Mouse (Mus musculus) heart, postnatal 14 days (tissue): ENCODE measurements around the gene Klk14. TPM values are rescaled to one million over a fixed set of nuclear protein-coding genes. Genes with fewer than 3 reads are reported as not detected.
"Not testable (repeated sequence)": the region's sequence is repeated elsewhere in the genome, so short reads cannot be mapped to it uniquely, and the experiment has no call there.

Experiments used
- DNase-seq, 2 experiments: peaks; one replicate each; pipeline ENCODE4 v3.0.0; 2021 to 2022
- intact Hi-C: fragments of 180-260 bp; cut with DNase I; formaldehyde crosslinking; loops from one replicate; pipeline ENCODE4 v1.15.1; 2025
- long read RNA-seq, 2 experiments: library from polyadenylated mRNA; stranded (forward); transcript quantifications; one replicate each; pipeline ENCODE4 v2.0.0; 2021
- total RNA-seq, 2 experiments: library from RNA; stranded (reverse); gene quantifications; 2 replicates each; pipeline ENCODE4 v1.2.3; 2021

Klk14 gene
- total RNA-seq, result not detected
- long read RNA-seq, experiment 1, result 0 reads
- long read RNA-seq, experiment 2, result 0 reads

- intact Hi-C loops, result no loop called here
- DNase-seq, result no peak
These were observed at the start of gene Klk14 for GRCm38 (mm10) chr7:43690118-43690517. TSS of gene Klk14 (plus strand) at chr7:43690418.

- intact Hi-C loops, result no loop called here
- DNase-seq, result no peak
These were observed 47.6 kb upstream of the Klk14 start for GRCm38 (mm10) chr7:43642587-43642986.

GRCm38 (mm10) chr7:43643046-43643652, 47.1 kb upstream of the Klk14 start:
- intact Hi-C loops, result no loop called here
- DNase-seq, result no peak

GRCm38 (mm10) chr7:43652683-43653082, 37.5 kb upstream of the Klk14 start:
- DNase-seq, result no peak
- intact Hi-C loops, result no loop called here

GRCm38 (mm10) chr7:43654519-43654918, 35.7 kb upstream of the Klk14 start:
- intact Hi-C loops, result no loop called here
- DNase-seq, result no peak

- intact Hi-C loops, result no loop called here
- no peak for DNase-seq
These were observed 34.0 kb upstream of the Klk14 start for GRCm38 (mm10) chr7:43656232-43656631.

- DNase-seq, result no peak
- intact Hi-C loops, result no loop called here
These were observed 30.2 kb upstream of the Klk14 start, which contains the start of gene Siglece for GRCm38 (mm10) chr7:43660002-43660401. TSS of gene Siglece (minus strand) at chr7:43660161.

GRCm38 (mm10) chr7:43662804-43663203, 27.4 kb upstream of the Klk14 start:
- intact Hi-C loops, result no loop called here
- no peak for DNase-seq

GRCm38 (mm10) chr7:43667221-43667620, 23.0 kb upstream of the Klk14 start:
- DNase-seq, intact Hi-C loops: not testable (repeated sequence)

- intact Hi-C loops, result no loop called here
- peak in 1 of 2 experiments; percentile 24 for DNase-seq
These were observed 21.6 kb upstream of the Klk14 start for GRCm38 (mm10) chr7:43668582-43668981.

GRCm38 (mm10) chr7:43671064-43671808, 19.0 kb upstream of the Klk14 start:
- DNase-seq, result no peak

GRCm38 (mm10) chr7:43671809-43672580, 18.2 kb upstream of the Klk14 start, which contains the start of gene Ctu1:
TSS of gene Ctu1 (plus strand) at chr7:43672016.
- intact Hi-C loops, result loop anchor here (5.0 kb wide), 2 partner anchors 95 to 230 kb away; partner anchors contain the start of genes Cldnd2, Etfb, Gm45233 and Zfp719
- DNase-seq, result peak; percentile 91 to 92

More at GRCm38 (mm10) chr7:43671064-43671808, 19.0 kb upstream of the Klk14 start:
- intact Hi-C loops, result loop anchor here (5.0 kb wide), 2 partner anchors 94 to 229 kb away; partner anchors contain the start of genes Cldnd2, Etfb, Gm45233 and Zfp719

GRCm38 (mm10) chr7:43672581-43673260, 17.5 kb upstream of the Klk14 start:
- intact Hi-C loops, result loop anchor here (5.0 kb wide), 2 partner anchors 95 to 230 kb away; partner anchors contain the start of genes Cldnd2, Etfb, Gm45233 and Zfp719
- no peak for DNase-seq

GRCm38 (mm10) chr7:43675091-43675490, 15.1 kb upstream of the Klk14 start:
- DNase-seq, result no peak
- intact Hi-C loops, result no loop called here

GRCm38 (mm10) chr7:43678517-43678916, 11.7 kb upstream of the Klk14 start:
- intact Hi-C loops, result no loop called here

GRCm38 (mm10) chr7:43680960-43681359, 9.3 kb upstream of the Klk14 start:
- intact Hi-C loops, result loop anchor here (1.0 to 2.0 kb wide), 2 partner anchors 104 to 214 kb away; no protein-coding TSS in a partner anchor

More at GRCm38 (mm10) chr7:43678517-43678916, 11.7 kb upstream of the Klk14 start:
- DNase-seq, result peak; percentile 46 to 59

GRCm38 (mm10) chr7:43682511-43682910, 7.7 kb upstream of the Klk14 start:
- DNase-seq, intact Hi-C loops: not testable (repeated sequence)

More at GRCm38 (mm10) chr7:43680960-43681359, 9.3 kb upstream of the Klk14 start:
- DNase-seq, result peak; percentile 65 to 76

- intact Hi-C loops, result no loop called here
- no peak for DNase-seq
These were observed 5.1 kb upstream of the Klk14 start for GRCm38 (mm10) chr7:43685088-43685487.

- DNase-seq, result no peak
- intact Hi-C loops, result no loop called here
These were observed 19.8 kb downstream of the Klk14 start for GRCm38 (mm10) chr7:43710031-43710430.

- intact Hi-C loops, result no loop called here
- DNase-seq, result no peak
These were observed 22.0 kb downstream of the Klk14 start, which contains the start of gene Klk13 for GRCm38 (mm10) chr7:43712267-43712666. TSS of gene Klk13 (plus strand) at chr7:43712567.
